Mouse (Mus musculus): ENCODE results near the gene Clcc1. TPM values are rescaled to one million over a fixed set of nuclear protein-coding genes. Genes with fewer than 3 reads are reported as not detected.

The Clcc1 gene
- polyA plus RNA-seq, 1 experiment, result 27.3 TPM

- no peak for TF ChIP-seq POLR2A (IDR thresholded peaks at IDR 0.05; ENCODE audit: control insufficient read depth, low read depth, low read length)
- TF ChIP-seq CTCF (IDR thresholded peaks at IDR 0.05; ENCODE audit: control insufficient read depth, insufficient read depth, insufficient replicate concordance, low read depth, low read length), result no peak
- H3K27me3 ChIP-seq (ENCODE audit: control insufficient read depth, insufficient read depth, low read length), result no peaks in the 10 kb centered on the region
- no peak overlapping the region for H3K27ac ChIP-seq (ENCODE audit: control insufficient read depth, insufficient read depth, low read depth, low read length)
- peaks cover 4% of the 10 kb centered on the region for H3K4me1 ChIP-seq (ENCODE audit: control insufficient read depth, insufficient read depth, low read length)
- no peaks in the 10 kb centered on the region; the same call in 1 of the 2 replicates for H3K36me3 ChIP-seq (ENCODE audit: control insufficient read depth, insufficient read depth, low read length)
- H3K4me3 ChIP-seq (ENCODE audit: control insufficient read depth, low read depth, low read length), result no peak overlapping the region
Measured at GRCm38 (mm10) chr3:108702789-108703188, 49.1 kb downstream of the Clcc1 start.

- no peak overlapping the region for H3K27ac ChIP-seq (ENCODE audit: control insufficient read depth, insufficient read depth, low read depth, low read length)
- no peaks in the 10 kb centered on the region for H3K27me3 ChIP-seq (ENCODE audit: control insufficient read depth, insufficient read depth, low read length)
- no peak overlapping the region for H3K4me3 ChIP-seq (ENCODE audit: control insufficient read depth, low read depth, low read length)
- TF ChIP-seq CTCF (IDR thresholded peaks at IDR 0.05; ENCODE audit: control insufficient read depth, insufficient read depth, insufficient replicate concordance, low read depth, low read length), result no peak
- no peaks in the 10 kb centered on the region for H3K4me1 ChIP-seq (ENCODE audit: control insufficient read depth, insufficient read depth, low read length)
- H3K36me3 ChIP-seq (ENCODE audit: control insufficient read depth, insufficient read depth, low read length), result no peaks in the 10 kb centered on the region
Measured at GRCm38 (mm10) chr3:108711296-108711695, 57.6 kb downstream of the Clcc1 start.

GRCm38 (mm10) chr3:108713065-108713675 lies 59.5 kb downstream of the Clcc1 start:
- no peaks in the 10 kb centered on the region for H3K27me3 ChIP-seq (ENCODE audit: control insufficient read depth, insufficient read depth, low read length)
- no peak for TF ChIP-seq POLR2A (IDR thresholded peaks at IDR 0.05; ENCODE audit: control insufficient read depth, low read depth, low read length)
- TF ChIP-seq CTCF (IDR thresholded peaks at IDR 0.05; ENCODE audit: control insufficient read depth, insufficient read depth, insufficient replicate concordance, low read depth, low read length), result no peak
- H3K27ac ChIP-seq (ENCODE audit: control insufficient read depth, insufficient read depth, low read depth, low read length), result no peak overlapping the region
- H3K4me3 ChIP-seq (ENCODE audit: control insufficient read depth, low read depth, low read length), result no peak overlapping the region
- no peaks in the 10 kb centered on the region for H3K4me1 ChIP-seq (ENCODE audit: control insufficient read depth, insufficient read depth, low read length)
- H3K36me3 ChIP-seq (ENCODE audit: control insufficient read depth, insufficient read depth, low read length), result no peaks in the 10 kb centered on the region

- no peaks in the 10 kb centered on the region for H3K36me3 ChIP-seq (ENCODE audit: control insufficient read depth, insufficient read depth, low read length)
- no peak overlapping the region for H3K27ac ChIP-seq (ENCODE audit: control insufficient read depth, insufficient read depth, low read depth, low read length)
- H3K4me1 ChIP-seq (ENCODE audit: control insufficient read depth, insufficient read depth, low read length), result no peaks in the 10 kb centered on the region
- no peak for TF ChIP-seq POLR2A (IDR thresholded peaks at IDR 0.05; ENCODE audit: control insufficient read depth, low read depth, low read length)
- TF ChIP-seq CTCF (IDR thresholded peaks at IDR 0.05; ENCODE audit: control insufficient read depth, insufficient read depth, insufficient replicate concordance, low read depth, low read length), result no peak
- H3K4me3 ChIP-seq (ENCODE audit: control insufficient read depth, low read depth, low read length), result no peak overlapping the region
- H3K27me3 ChIP-seq (ENCODE audit: control insufficient read depth, insufficient read depth, low read length), result no peaks in the 10 kb centered on the region
Measured at GRCm38 (mm10) chr3:108714837-108715236, 61.1 kb downstream of the Clcc1 start.

GRCm38 (mm10) chr3:108717896-108718502 lies 64.3 kb downstream of the Clcc1 start:
- peaks cover 10% of the 10 kb centered on the region for H3K4me1 ChIP-seq (ENCODE audit: control insufficient read depth, insufficient read depth, low read length)
- no peaks in the 10 kb centered on the region for H3K36me3 ChIP-seq (ENCODE audit: control insufficient read depth, insufficient read depth, low read length)
- no peak for TF ChIP-seq POLR2A (IDR thresholded peaks at IDR 0.05; ENCODE audit: control insufficient read depth, low read depth, low read length)
- no peak for TF ChIP-seq CTCF (IDR thresholded peaks at IDR 0.05; ENCODE audit: control insufficient read depth, insufficient read depth, insufficient replicate concordance, low read depth, low read length)
- H3K4me3 ChIP-seq (ENCODE audit: control insufficient read depth, low read depth, low read length), result no peak overlapping the region
- no peak overlapping the region for H3K27ac ChIP-seq (ENCODE audit: control insufficient read depth, insufficient read depth, low read depth, low read length)
- no peaks in the 10 kb centered on the region for H3K27me3 ChIP-seq (ENCODE audit: control insufficient read depth, insufficient read depth, low read length)

- H3K27ac ChIP-seq (ENCODE audit: control insufficient read depth, insufficient read depth, low read depth, low read length), result no peak overlapping the region
- H3K36me3 ChIP-seq (ENCODE audit: control insufficient read depth, insufficient read depth, low read length), result no peaks in the 10 kb centered on the region
- no peak for TF ChIP-seq CTCF (IDR thresholded peaks at IDR 0.05; ENCODE audit: control insufficient read depth, insufficient read depth, insufficient replicate concordance, low read depth, low read length)
- no peak for TF ChIP-seq POLR2A (IDR thresholded peaks at IDR 0.05; ENCODE audit: control insufficient read depth, low read depth, low read length)
- H3K4me3 ChIP-seq (ENCODE audit: control insufficient read depth, low read depth, low read length), result no peak overlapping the region
- H3K4me1 ChIP-seq (ENCODE audit: control insufficient read depth, insufficient read depth, low read length), result peaks cover 10% of the 10 kb centered on the region
- H3K27me3 ChIP-seq (ENCODE audit: control insufficient read depth, insufficient read depth, low read length), result no peaks in the 10 kb centered on the region
Measured at GRCm38 (mm10) chr3:108719357-108719756, 65.6 kb downstream of the Clcc1 start.

GRCm38 (mm10) chr3:108719761-108720160 lies 66.0 kb downstream of the Clcc1 start:
- Histone ChIP-seq H3K4me1 (ENCODE audit: control insufficient read depth, insufficient read depth, low read length) (peaks cover 10% of the 10 kb centered on the region), H3K27ac (ENCODE audit: control insufficient read depth, insufficient read depth, low read depth, low read length) (no peak overlapping the region), H3K27me3 (ENCODE audit: control insufficient read depth, insufficient read depth, low read length) (no peaks in the 10 kb centered on the region), H3K36me3 (ENCODE audit: control insufficient read depth, insufficient read depth, low read length) (no peaks in the 10 kb centered on the region), H3K4me3 (ENCODE audit: control insufficient read depth, low read depth, low read length) (no peak overlapping the region)
- no peak for TF ChIP-seq CTCF (IDR thresholded peaks at IDR 0.05; ENCODE audit: control insufficient read depth, insufficient read depth, insufficient replicate concordance, low read depth, low read length)
- TF ChIP-seq POLR2A (IDR thresholded peaks at IDR 0.05; ENCODE audit: control insufficient read depth, low read depth, low read length), result no peak

All from testis, adult 2 months (tissue).